Mouse (Mus musculus): ENCODE results near the gene Selenoo. TPM values are rescaled to one million over a fixed set of nuclear protein-coding genes. Genes with fewer than 3 reads are reported as not detected.

Selenoo gene
- 18.3 and 18.5 TPM in 2 replicates for polyA plus RNA-seq (2014; fragmentation: Nextera tagmentation; extraction: Ambion mirVana)

DNA sequence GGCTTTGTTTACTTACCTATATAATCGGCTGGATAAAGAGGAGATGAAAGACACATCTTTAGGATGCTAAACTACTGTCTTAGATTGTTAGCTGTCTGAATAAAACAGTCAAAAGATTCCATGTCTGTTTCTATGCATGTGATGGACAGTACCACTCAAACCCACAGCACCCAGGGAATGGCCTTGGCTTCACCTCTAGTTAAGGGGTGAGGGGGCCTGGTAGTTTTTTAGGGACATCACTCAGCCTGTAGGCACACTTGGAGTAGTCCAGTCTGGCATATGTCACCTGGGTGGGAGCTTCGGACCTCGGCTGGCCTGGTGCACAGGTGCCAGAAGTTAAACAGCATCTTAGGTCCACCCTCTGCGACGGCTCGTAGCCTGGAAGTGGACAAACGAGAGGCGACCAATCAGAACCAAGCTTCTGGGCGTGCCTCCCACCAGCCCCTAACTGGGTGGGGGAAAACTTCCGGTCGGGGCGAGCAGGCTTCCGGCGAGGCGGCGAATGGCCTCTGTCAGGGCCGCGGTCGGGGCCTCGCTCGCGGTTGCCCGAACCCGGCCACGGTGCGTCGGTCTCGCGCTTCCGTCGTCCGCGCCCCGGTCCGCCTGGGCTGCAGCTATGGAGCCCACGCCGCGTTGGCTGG is at the start of gene Selenoo:
Gene Selenoo (plus strand): TSS at position 478 of the 641 bp plus-strand sequence.
- Histone ChIP-seq H3K27me3 (replicated peaks; ENCODE audit: control insufficient read depth, insufficient read depth, low read length) (no peaks in the 10 kb centered on the region), H3K4me1 (ENCODE audit: control insufficient read depth, insufficient read depth, low read length) (peaks cover 9% of the 10 kb centered on the region), H3K9ac (ENCODE audit: low read depth, low read length) (peak within 1 kb of the TSS; percentile 95), H3K36me3 (ENCODE audit: control insufficient read depth, insufficient read depth, low read length) (peaks cover 51% of the 10 kb centered on the region), H3K27ac (replicated peaks; ENCODE audit: low read depth, low read length) (peak within 1 kb of the TSS; percentile 63), H3K4me3 (ENCODE audit: low read depth, low read length) (peak within 1 kb of the TSS; percentile 98), H3K9me3 (ENCODE audit: control insufficient read depth, low read length) (no peaks in the 10 kb centered on the region), H3K4me2 (ENCODE audit: low read depth, low read length) (peak within 1 kb of the TSS; percentile 95)
- WGBS: 4% methylated on average over 15 of the region's 38 CpGs
- DNase-seq (ENCODE audit: low spot score) (peak; percentile 95), ATAC-seq (ENCODE audit: low read depth) (peak; percentile 94)

GRCm38 (mm10) chr15:89044381-89044780 is 44.5 kb upstream of the Selenoo start:
- Histone ChIP-seq H3K27ac (replicated peaks; ENCODE audit: low read depth, low read length) (no peak overlapping the region), H3K36me3 (ENCODE audit: control insufficient read depth, insufficient read depth, low read length) (no peaks in the 10 kb centered on the region), H3K27me3 (replicated peaks; ENCODE audit: control insufficient read depth, insufficient read depth, low read length) (no peaks in the 10 kb centered on the region), H3K4me3 (ENCODE audit: low read depth, low read length) (no peak overlapping the region), H3K9ac (ENCODE audit: low read depth, low read length) (no peak overlapping the region), H3K4me1 (ENCODE audit: control insufficient read depth, insufficient read depth, low read length) (no peaks in the 10 kb centered on the region), H3K9me3 (ENCODE audit: control insufficient read depth, low read length) (peaks cover 10% of the 10 kb centered on the region; the same call in 1 of the 2 replicates), H3K4me2 (ENCODE audit: low read depth, low read length) (no peak overlapping the region)
- 73% methylated on average over 5 of the region's 5 CpGs for WGBS
- ATAC-seq (ENCODE audit: low read depth) (no peak), DNase-seq (ENCODE audit: low spot score) (no peak)

DNA sequence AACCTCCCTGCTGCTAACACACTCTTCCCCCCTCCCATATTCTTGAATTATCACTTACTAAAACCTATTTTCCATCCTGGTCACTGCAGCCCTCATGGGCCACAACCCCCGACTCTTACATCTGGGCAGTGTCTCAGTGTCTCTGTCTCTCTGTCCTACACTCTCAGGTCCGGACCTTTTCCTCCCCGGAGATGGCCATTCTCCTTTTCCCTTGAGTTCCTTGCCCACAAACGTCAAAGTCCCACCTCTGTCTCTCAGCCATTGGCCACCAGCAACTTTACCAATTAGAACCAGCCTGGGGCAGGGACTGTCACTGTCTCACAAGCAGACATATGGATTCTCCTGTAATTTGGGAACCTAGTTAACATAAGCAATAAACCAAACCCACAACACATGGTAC is 42.5 kb upstream of the Selenoo start:
- ATAC-seq (ENCODE audit: low read depth) (no peak), DNase-seq (ENCODE audit: low spot score) (no peak)
- 73% methylated on average over 4 of the region's 4 CpGs for WGBS

GRCm38 (mm10) chr15:89054666-89055065 is 34.2 kb upstream of the Selenoo start:
- no peaks in the 10 kb centered on the region for H3K9me3 ChIP-seq (ENCODE audit: control insufficient read depth, low read length)
- ATAC-seq (ENCODE audit: low read depth): no peak
- WGBS: 90% methylated on average over 7 of the region's 7 CpGs
- H3K27ac ChIP-seq (replicated peaks; ENCODE audit: low read depth, low read length): no peak overlapping the region
- no peaks in the 10 kb centered on the region for H3K36me3 ChIP-seq (ENCODE audit: control insufficient read depth, insufficient read depth, low read length)
- peaks cover 25% of the 10 kb centered on the region for H3K27me3 ChIP-seq (replicated peaks; ENCODE audit: control insufficient read depth, insufficient read depth, low read length)
- no peak for DNase-seq (ENCODE audit: low spot score)
- H3K9ac ChIP-seq (ENCODE audit: low read depth, low read length): no peak overlapping the region
- no peak overlapping the region for H3K4me2 ChIP-seq (ENCODE audit: low read depth, low read length)
- no peaks in the 10 kb centered on the region for H3K4me1 ChIP-seq (ENCODE audit: control insufficient read depth, insufficient read depth, low read length)
- no peak overlapping the region for H3K4me3 ChIP-seq (ENCODE audit: low read depth, low read length)

More for the DNA sequence above, 42.5 kb upstream of the Selenoo start:
- H3K9ac ChIP-seq (ENCODE audit: low read depth, low read length): no peak overlapping the region
- H3K27me3 ChIP-seq (replicated peaks; ENCODE audit: control insufficient read depth, insufficient read depth, low read length): no peaks in the 10 kb centered on the region
- peaks cover 10% of the 10 kb centered on the region; the same call in 1 of the 2 replicates for H3K9me3 ChIP-seq (ENCODE audit: control insufficient read depth, low read length)
- no peak overlapping the region for H3K27ac ChIP-seq (replicated peaks; ENCODE audit: low read depth, low read length)
- no peaks in the 10 kb centered on the region for H3K36me3 ChIP-seq (ENCODE audit: control insufficient read depth, insufficient read depth, low read length)
- no peaks in the 10 kb centered on the region for H3K4me1 ChIP-seq (ENCODE audit: control insufficient read depth, insufficient read depth, low read length)
- H3K4me3 ChIP-seq (ENCODE audit: low read depth, low read length): no peak overlapping the region
- no peak overlapping the region for H3K4me2 ChIP-seq (ENCODE audit: low read depth, low read length)

DNA sequence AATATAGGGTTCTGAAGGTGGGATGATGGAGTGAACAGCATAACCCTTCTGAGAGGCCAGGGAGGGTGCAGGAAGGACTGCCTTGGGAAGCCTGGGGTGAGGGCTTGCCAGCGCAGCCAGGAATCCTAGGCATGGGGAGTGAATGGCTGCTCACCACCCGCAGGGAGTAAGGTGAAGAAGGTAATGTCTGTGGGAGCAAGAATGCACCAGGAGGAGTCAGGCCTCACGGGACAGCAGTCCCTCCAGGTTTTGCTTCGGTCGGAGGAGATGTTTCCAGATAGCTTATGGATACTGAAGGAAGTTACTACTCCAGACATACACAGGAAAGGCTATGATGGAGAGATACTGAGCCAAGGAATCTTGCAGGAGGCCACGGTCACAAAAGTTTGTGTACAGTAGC is 30.1 kb upstream of the Selenoo start:
- no peak overlapping the region for H3K27ac ChIP-seq (replicated peaks; ENCODE audit: low read depth, low read length)
- H3K4me2 ChIP-seq (ENCODE audit: low read depth, low read length): peak overlapping the region; percentile 95
- H3K9me3 ChIP-seq (ENCODE audit: control insufficient read depth, low read length): no peaks in the 10 kb centered on the region
- DNase-seq (ENCODE audit: low spot score) (no peak), ATAC-seq (ENCODE audit: low read depth) (no peak)
- WGBS: 30% methylated on average over 6 of the region's 6 CpGs
- peaks cover 46% of the 10 kb centered on the region for H3K27me3 ChIP-seq (replicated peaks; ENCODE audit: control insufficient read depth, insufficient read depth, low read length)
- no peaks in the 10 kb centered on the region for H3K4me1 ChIP-seq (ENCODE audit: control insufficient read depth, insufficient read depth, low read length)
- no peaks in the 10 kb centered on the region for H3K36me3 ChIP-seq (ENCODE audit: control insufficient read depth, insufficient read depth, low read length)
- H3K9ac ChIP-seq (ENCODE audit: low read depth, low read length): peak overlapping the region; percentile 75
- peak overlapping the region; percentile 67; the same call in 1 of the 2 replicates for H3K4me3 ChIP-seq (ENCODE audit: low read depth, low read length)

DNA sequence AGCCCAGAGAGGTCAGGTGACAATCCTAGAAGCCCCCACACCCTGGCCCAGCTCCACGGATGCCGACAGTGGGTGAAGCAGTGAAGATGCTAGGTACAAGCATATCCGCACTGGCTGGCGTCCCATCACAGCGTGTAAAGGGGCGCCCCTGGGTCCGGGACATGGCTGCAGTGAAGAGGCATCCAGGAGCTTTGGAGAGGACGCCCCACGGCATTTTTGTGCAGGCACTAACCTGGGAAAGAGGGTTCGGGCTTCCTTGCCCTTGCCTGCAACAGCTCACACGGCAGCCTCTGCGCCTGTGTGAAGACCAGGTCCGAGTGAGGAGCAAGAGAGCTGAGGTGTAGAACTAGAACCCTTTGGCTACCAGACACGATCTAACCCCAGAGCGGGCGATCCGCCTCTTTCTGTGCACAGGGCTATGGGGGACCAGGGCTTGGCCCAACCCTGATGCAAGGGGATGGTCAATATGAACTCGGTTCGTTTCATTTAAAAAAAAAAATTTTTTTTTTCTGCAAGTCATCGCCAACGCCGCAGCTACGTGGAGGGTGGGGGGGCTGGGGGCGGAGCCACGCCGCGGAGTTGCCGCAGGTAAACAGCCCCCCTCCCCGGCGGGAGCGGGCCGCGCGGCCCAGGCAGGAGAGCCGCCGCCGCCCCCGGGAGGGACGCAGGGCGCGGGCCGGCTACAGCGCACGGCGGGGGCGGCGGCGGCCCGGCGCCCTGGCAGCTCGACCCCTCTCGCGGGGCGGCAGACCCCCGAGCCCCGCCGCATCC is 29.5 kb upstream of the Selenoo start, which contains the start of gene Panx2:
Gene Panx2 (plus strand): TSS at position 574 of the 771 bp plus-strand sequence.
- WGBS: 1% methylated on average over 28 of the region's 57 CpGs
- peak; percentile 27 for ATAC-seq (ENCODE audit: low read depth)

GRCm38 (mm10) chr15:89060032-89060681 is 28.7 kb upstream of the Selenoo start:
- 15% methylated on average over 5 of the region's 48 CpGs for WGBS
- Histone ChIP-seq H3K4me1 (ENCODE audit: control insufficient read depth, insufficient read depth, low read length) (no peaks in the 10 kb centered on the region), H3K27me3 (replicated peaks; ENCODE audit: control insufficient read depth, insufficient read depth, low read length) (peaks cover 47% of the 10 kb centered on the region), H3K4me2 (ENCODE audit: low read depth, low read length) (peak overlapping the region; percentile 95), H3K9me3 (ENCODE audit: control insufficient read depth, low read length) (no peaks in the 10 kb centered on the region), H3K4me3 (ENCODE audit: low read depth, low read length) (peak overlapping the region; percentile 67), H3K27ac (replicated peaks; ENCODE audit: low read depth, low read length) (no peak overlapping the region), H3K36me3 (ENCODE audit: control insufficient read depth, insufficient read depth, low read length) (no peaks in the 10 kb centered on the region), H3K9ac (ENCODE audit: low read depth, low read length) (peak overlapping the region; percentile 75)
- peak; percentile 16 for DNase-seq (ENCODE audit: low spot score)
- ATAC-seq (ENCODE audit: low read depth): peak; percentile 62

More for the DNA sequence above, 29.5 kb upstream of the Selenoo start, which contains the start of gene Panx2:
- Histone ChIP-seq H3K36me3 (ENCODE audit: control insufficient read depth, insufficient read depth, low read length) (no peaks in the 10 kb centered on the region), H3K4me2 (ENCODE audit: low read depth, low read length) (peak within 1 kb of the TSS; percentile 95), H3K27ac (replicated peaks; ENCODE audit: low read depth, low read length) (no peak within 1 kb of the TSS), H3K9me3 (ENCODE audit: control insufficient read depth, low read length) (no peaks in the 10 kb centered on the region), H3K27me3 (replicated peaks; ENCODE audit: control insufficient read depth, insufficient read depth, low read length) (peaks cover 46% of the 10 kb centered on the region), H3K4me3 (ENCODE audit: low read depth, low read length) (peak within 1 kb of the TSS; percentile 67), H3K9ac (ENCODE audit: low read depth, low read length) (peak within 1 kb of the TSS; percentile 75), H3K4me1 (ENCODE audit: control insufficient read depth, insufficient read depth, low read length) (no peaks in the 10 kb centered on the region)
- no peak for DNase-seq (ENCODE audit: low spot score)

- no peak for DNase-seq (ENCODE audit: low spot score)
- H3K27ac ChIP-seq (replicated peaks; ENCODE audit: low read depth, low read length): no peak overlapping the region
- no peak overlapping the region for H3K9ac ChIP-seq (ENCODE audit: low read depth, low read length)
- whole genome bisulfite sequencing: 88% methylated on average over 12 of the region's 12 CpGs
- H3K4me3 ChIP-seq (ENCODE audit: low read depth, low read length): 0 out of 2 replicates have a peak overlapping the region, but pooled peaks have one; percentile 67
- peak overlapping the region; percentile 95; the same call in 1 of the 2 replicates for H3K4me2 ChIP-seq (ENCODE audit: low read depth, low read length)
- no peaks in the 10 kb centered on the region for H3K9me3 ChIP-seq (ENCODE audit: control insufficient read depth, low read length)
- ATAC-seq (ENCODE audit: low read depth): no peak
- H3K36me3 ChIP-seq (ENCODE audit: control insufficient read depth, insufficient read depth, low read length): no peaks in the 10 kb centered on the region
- H3K27me3 ChIP-seq (replicated peaks; ENCODE audit: control insufficient read depth, insufficient read depth, low read length): peaks cover 51% of the 10 kb centered on the region
- no peaks in the 10 kb centered on the region for H3K4me1 ChIP-seq (ENCODE audit: control insufficient read depth, insufficient read depth, low read length)
These were observed 27.9 kb upstream of the Selenoo start for GRCm38 (mm10) chr15:89060811-89061460.

Measured in embryonic facial prominence, embryonic 14.5 days (tissue).